Mouse (Mus musculus): ENCODE results near the gene Arhgap25. TPM values are rescaled to one million over a fixed set of nuclear protein-coding genes. Genes with fewer than 3 reads are reported as not detected.
"Not testable (repeated sequence)": the region's sequence is repeated elsewhere in the genome, so short reads cannot be mapped to it uniquely, and the experiment has no call there.

Gene Arhgap25
- polyA plus RNA-seq, 1 experiment, result not detected

- H3K4me1 ChIP-seq (ENCODE audit: control insufficient read depth, insufficient read depth, low read length), result no peaks in the 10 kb centered on the region
- no peak for TF ChIP-seq CTCF (IDR thresholded peaks at IDR 0.05; ENCODE audit: insufficient read depth, low read depth, low read length)
- no peak for TF ChIP-seq POLR2A (IDR thresholded peaks at IDR 0.05; ENCODE audit: insufficient read depth, low read depth, low read length)
- no peak overlapping the region for H3K4me3 ChIP-seq (ENCODE audit: insufficient read depth, low read depth, low read length)
- 96% methylated on average over 4 of the region's 4 CpGs for WGBS
- H3K27ac ChIP-seq (ENCODE audit: insufficient read depth, low read depth, low read length), result no peak overlapping the region
Measured at GRCm38 (mm10) chr6:87527366-87527765, 5.7 kb downstream of the Arhgap25 start.

GRCm38 (mm10) chr6:87525126-87525525 is 7.9 kb downstream of the Arhgap25 start:
- Histone ChIP-seq H3K27ac (ENCODE audit: insufficient read depth, low read depth, low read length) (no peak overlapping the region), H3K4me3 (ENCODE audit: insufficient read depth, low read depth, low read length) (no peak overlapping the region), H3K4me1 (ENCODE audit: control insufficient read depth, insufficient read depth, low read length) (no peaks in the 10 kb centered on the region)
- no peak for TF ChIP-seq POLR2A (IDR thresholded peaks at IDR 0.05; ENCODE audit: insufficient read depth, low read depth, low read length)
- TF ChIP-seq CTCF (IDR thresholded peaks at IDR 0.05; ENCODE audit: insufficient read depth, low read depth, low read length), result no peak
- 80% methylated on average over 10 of the region's 10 CpGs for WGBS

GRCm38 (mm10) chr6:87524281-87524680 is 8.8 kb downstream of the Arhgap25 start:
- no peak for TF ChIP-seq CTCF (IDR thresholded peaks at IDR 0.05; ENCODE audit: insufficient read depth, low read depth, low read length)
- no peak for TF ChIP-seq POLR2A (IDR thresholded peaks at IDR 0.05; ENCODE audit: insufficient read depth, low read depth, low read length)
- 98% methylated on average over 4 of the region's 4 CpGs for WGBS
- no peak overlapping the region for H3K4me3 ChIP-seq (ENCODE audit: insufficient read depth, low read depth, low read length)
- no peak overlapping the region for H3K27ac ChIP-seq (ENCODE audit: insufficient read depth, low read depth, low read length)
- H3K4me1 ChIP-seq (ENCODE audit: control insufficient read depth, insufficient read depth, low read length), result no peaks in the 10 kb centered on the region

- TF ChIP-seq CTCF (IDR thresholded peaks at IDR 0.05; ENCODE audit: insufficient read depth, low read depth, low read length) (no peak), POLR2A (IDR thresholded peaks at IDR 0.05; ENCODE audit: insufficient read depth, low read depth, low read length) (no peak)
- no peak overlapping the region for H3K4me3 ChIP-seq (ENCODE audit: insufficient read depth, low read depth, low read length)
- H3K4me1 ChIP-seq (ENCODE audit: control insufficient read depth, insufficient read depth, low read length), result no peaks in the 10 kb centered on the region
- WGBS, result 64% methylated on average over 7 of the region's 7 CpGs
- no peak overlapping the region for H3K27ac ChIP-seq (ENCODE audit: insufficient read depth, low read depth, low read length)
Measured at GRCm38 (mm10) chr6:87523736-87524135, 9.3 kb downstream of the Arhgap25 start.

GRCm38 (mm10) chr6:87523085-87523484 is 10.0 kb downstream of the Arhgap25 start:
- 88% methylated on average over 2 of the region's 2 CpGs for WGBS
- Histone ChIP-seq H3K4me1 (ENCODE audit: control insufficient read depth, insufficient read depth, low read length) (no peaks in the 10 kb centered on the region), H3K27ac (ENCODE audit: insufficient read depth, low read depth, low read length) (no peak overlapping the region), H3K4me3 (ENCODE audit: insufficient read depth, low read depth, low read length) (no peak overlapping the region)
- TF ChIP-seq POLR2A (IDR thresholded peaks at IDR 0.05; ENCODE audit: insufficient read depth, low read depth, low read length), result no peak
- TF ChIP-seq CTCF (IDR thresholded peaks at IDR 0.05; ENCODE audit: insufficient read depth, low read depth, low read length), result no peak

- no peaks in the 10 kb centered on the region for H3K4me1 ChIP-seq (ENCODE audit: control insufficient read depth, insufficient read depth, low read length)
- WGBS, result 33% methylated on average over 3 of the region's 3 CpGs
- TF ChIP-seq POLR2A (IDR thresholded peaks at IDR 0.05; ENCODE audit: insufficient read depth, low read depth, low read length) (no peak), CTCF (IDR thresholded peaks at IDR 0.05; ENCODE audit: insufficient read depth, low read depth, low read length) (no peak)
- no peak overlapping the region for H3K4me3 ChIP-seq (ENCODE audit: insufficient read depth, low read depth, low read length)
- H3K27ac ChIP-seq (ENCODE audit: insufficient read depth, low read depth, low read length), result no peak overlapping the region
Measured at GRCm38 (mm10) chr6:87522236-87522635, 10.8 kb downstream of the Arhgap25 start.

GRCm38 (mm10) chr6:87521705-87522104 is 11.4 kb downstream of the Arhgap25 start:
- H3K4me3 ChIP-seq (ENCODE audit: insufficient read depth, low read depth, low read length); H3K27ac ChIP-seq (ENCODE audit: insufficient read depth, low read depth, low read length); H3K4me1 ChIP-seq (ENCODE audit: control insufficient read depth, insufficient read depth, low read length): not testable (repeated sequence)
- 98% methylated on average over 6 of the region's 6 CpGs for WGBS

- 88% methylated on average over 8 of the region's 8 CpGs for WGBS
- no peak overlapping the region for H3K27ac ChIP-seq (ENCODE audit: insufficient read depth, low read depth, low read length)
- H3K4me3 ChIP-seq (ENCODE audit: insufficient read depth, low read depth, low read length), result no peak overlapping the region
- TF ChIP-seq POLR2A (IDR thresholded peaks at IDR 0.05; ENCODE audit: insufficient read depth, low read depth, low read length), result no peak
- TF ChIP-seq CTCF (IDR thresholded peaks at IDR 0.05; ENCODE audit: insufficient read depth, low read depth, low read length), result no peak
- H3K4me1 ChIP-seq (ENCODE audit: control insufficient read depth, insufficient read depth, low read length), result no peaks in the 10 kb centered on the region
Measured at GRCm38 (mm10) chr6:87520572-87520971, 12.5 kb downstream of the Arhgap25 start.

GRCm38 (mm10) chr6:87519809-87520208 is 13.2 kb downstream of the Arhgap25 start:
- WGBS, result 93% methylated on average over 11 of the region's 11 CpGs

GRCm38 (mm10) chr6:87518622-87519021 is 14.4 kb downstream of the Arhgap25 start:
- H3K4me1 ChIP-seq (ENCODE audit: control insufficient read depth, insufficient read depth, low read length), result no peaks in the 10 kb centered on the region
- 97% methylated on average over 10 of the region's 10 CpGs for WGBS
- TF ChIP-seq POLR2A (IDR thresholded peaks at IDR 0.05; ENCODE audit: insufficient read depth, low read depth, low read length), result no peak
- TF ChIP-seq CTCF (IDR thresholded peaks at IDR 0.05; ENCODE audit: insufficient read depth, low read depth, low read length), result no peak
- no peak overlapping the region for H3K4me3 ChIP-seq (ENCODE audit: insufficient read depth, low read depth, low read length)
- no peak overlapping the region for H3K27ac ChIP-seq (ENCODE audit: insufficient read depth, low read depth, low read length)

More at GRCm38 (mm10) chr6:87519809-87520208, 13.2 kb downstream of the Arhgap25 start:
- TF ChIP-seq POLR2A (IDR thresholded peaks at IDR 0.05; ENCODE audit: insufficient read depth, low read depth, low read length) (no peak), CTCF (IDR thresholded peaks at IDR 0.05; ENCODE audit: insufficient read depth, low read depth, low read length) (no peak)
- Histone ChIP-seq H3K27ac (ENCODE audit: insufficient read depth, low read depth, low read length) (no peak overlapping the region), H3K4me3 (ENCODE audit: insufficient read depth, low read depth, low read length) (no peak overlapping the region), H3K4me1 (ENCODE audit: control insufficient read depth, insufficient read depth, low read length) (no peaks in the 10 kb centered on the region)
